Comparison of ENCODE assay signal across 28 mouse cellular contexts in genomic region chr9:27501816-27502215, GRCm38 (mm10).
"Had no signal": no experiment of that assay in that cellular context is flagged by ENCODE, and none has a peak within 500 bp of the region (broad histone marks: within the 10 kb centered on the region; RNA-seq: fewer than 3 reads in every experiment).

No protein-coding gene starts in this region.

- H3K4me3 ChIP-seq: heart, adult 2 months; heart, embryonic 13.5 days; heart, embryonic 15.5 days; hindbrain, embryonic 12.5 days; intestine, embryonic 15.5 days; layer of hippocampus, adult 2 months; left cerebral cortex, adult 2 months; limb, embryonic 10.5 days; limb, embryonic 12.5 days; liver, embryonic 13.5 days; liver, embryonic 15.5 days had no signal

- DNase-seq: gastrocnemius, postnatal 14 days; gastrocnemius, postnatal 36 days; heart, adult 11 months; heart, adult 2 months; heart, postnatal 14 days; heart, postnatal 36 days; kidney, adult 18-20 months; kidney, adult 8-10 months; kidney, postnatal 10 days; kidney, postnatal 25 days; kidney, postnatal 4 days; liver; liver, embryonic 13.5 days had no signal

- H3K27me3 ChIP-seq: heart, embryonic 13.5 days; heart, embryonic 15.5 days; hindbrain, embryonic 12.5 days; intestine, embryonic 15.5 days; liver, embryonic 13.5 days; liver, embryonic 15.5 days had no signal

- H3K4me1 ChIP-seq: hindbrain, embryonic 12.5 days; intestine, embryonic 15.5 days; limb, embryonic 10.5 days; limb, embryonic 12.5 days; liver, embryonic 13.5 days; liver, embryonic 15.5 days had no signal

- H3K27ac ChIP-seq: heart, adult 2 months; heart, embryonic 13.5 days; heart, embryonic 15.5 days; hindbrain, embryonic 12.5 days; hindbrain, embryonic 14.5 days; intestine, embryonic 15.5 days; layer of hippocampus, adult 2 months; left cerebral cortex, adult 2 months; limb, embryonic 10.5 days; limb, embryonic 12.5 days; liver, embryonic 13.5 days; liver, embryonic 15.5 days had no signal

- H3K9ac ChIP-seq: heart, embryonic 13.5 days; heart, embryonic 15.5 days; hindbrain, embryonic 12.5 days; hindbrain, embryonic 14.5 days; intestine, embryonic 15.5 days; limb, embryonic 12.5 days; liver, embryonic 13.5 days; liver, embryonic 15.5 days had no signal

- ATAC-seq: hindbrain, embryonic 16.5 days; inflammation-experienced regulatory T-cells, adult 6 months; intestine, embryonic 15.5 days; intestine, postnatal 0 days had no signal

- H3K36me3 ChIP-seq: heart, embryonic 13.5 days; heart, embryonic 15.5 days; hindbrain, embryonic 12.5 days; intestine, embryonic 15.5 days; limb, embryonic 10.5 days; limb, embryonic 12.5 days; liver, embryonic 13.5 days; liver, embryonic 15.5 days had no signal

- H3K4me2 ChIP-seq: heart, embryonic 11.5 days; heart, embryonic 13.5 days; heart, embryonic 15.5 days; hindbrain, embryonic 12.5 days; hindbrain, embryonic 14.5 days; intestine, embryonic 15.5 days; limb, embryonic 12.5 days; liver, embryonic 11.5 days; liver, embryonic 13.5 days; liver, embryonic 15.5 days had no signal

- H3K9me3 ChIP-seq: heart, embryonic 13.5 days; heart, embryonic 15.5 days; hindbrain, embryonic 12.5 days; intestine, embryonic 15.5 days; limb, embryonic 10.5 days; limb, embryonic 12.5 days; liver, embryonic 13.5 days; liver, embryonic 15.5 days had no signal
